Mouse (Mus musculus): ENCODE measurements around the gene Daam1.
A peak's percentile ranks its signal among the peaks of the same experiment; 100 is the strongest.

Daam1 gene

DNA sequence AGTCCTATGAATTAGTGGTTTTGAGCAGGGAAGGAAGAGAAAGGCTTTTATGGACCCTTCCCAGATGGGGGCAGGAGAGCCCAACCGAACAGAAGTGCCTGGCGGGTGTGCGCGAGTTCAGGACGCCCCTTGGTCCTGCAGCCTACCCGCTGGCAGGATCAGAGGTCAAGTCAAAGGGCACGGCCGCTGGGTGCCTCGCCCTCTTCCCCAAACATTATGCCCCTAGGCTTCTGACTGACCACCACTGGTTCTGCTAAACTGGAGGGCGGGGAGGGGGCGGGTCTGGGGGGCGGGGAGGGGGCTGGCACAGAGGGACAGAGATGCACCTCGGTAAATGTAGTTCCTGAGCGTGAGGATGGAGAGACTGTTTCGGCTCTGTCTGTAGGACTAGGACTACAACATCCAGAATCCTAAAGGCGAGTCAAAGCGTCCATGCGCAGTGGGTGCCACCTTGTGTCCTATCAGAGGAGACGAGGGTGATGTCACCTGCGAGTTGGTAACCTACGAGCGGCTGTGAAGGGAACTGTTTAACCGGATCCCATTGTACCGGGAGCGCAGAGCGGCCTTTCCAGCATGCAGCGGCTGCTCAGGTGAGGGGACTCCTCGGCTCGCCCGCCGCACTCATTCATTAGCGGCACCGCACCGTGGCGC is at the start of gene Daam1:
Gene Daam1 (plus strand): TSS at position 472 of the 651 bp plus-strand sequence.
- DNase-seq = peak; percentile 94

GRCm38 (mm10) chr12:71781220-71781619 is 49.7 kb upstream of the Daam1 start:
- no peak for DNase-seq

GRCm38 (mm10) chr12:71783970-71784369 is 46.9 kb upstream of the Daam1 start:
- DNase-seq = no peak

DNA sequence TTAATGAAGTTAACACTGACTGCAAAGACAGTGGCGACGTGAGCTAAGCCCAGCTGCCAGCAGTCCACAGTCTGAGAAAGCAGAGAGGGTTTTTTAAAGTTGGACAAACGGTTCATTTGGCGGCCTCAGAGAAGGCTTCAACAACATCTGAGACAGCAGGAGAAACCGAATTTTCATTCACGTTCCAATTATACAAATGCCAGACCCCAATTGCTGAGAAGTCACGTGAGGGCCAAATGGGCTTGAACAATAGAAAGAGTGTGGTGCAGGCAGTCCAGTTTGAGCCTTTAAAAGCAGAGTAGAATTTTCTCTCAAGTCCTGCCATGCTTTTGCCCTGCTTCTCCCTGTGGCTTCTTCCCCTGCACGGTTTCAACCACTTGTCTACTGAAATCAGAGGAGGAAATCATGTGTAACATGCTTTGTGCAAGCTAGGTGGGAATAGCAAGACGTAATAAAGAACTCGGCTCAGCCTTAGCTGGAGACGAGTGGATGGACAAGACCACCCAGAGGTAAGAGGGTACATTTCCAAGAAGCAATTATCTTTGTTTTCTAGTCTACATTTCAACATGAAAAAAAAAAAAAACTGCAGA is 46.1 kb upstream of the Daam1 start:
- DNase-seq = no peak

DNA sequence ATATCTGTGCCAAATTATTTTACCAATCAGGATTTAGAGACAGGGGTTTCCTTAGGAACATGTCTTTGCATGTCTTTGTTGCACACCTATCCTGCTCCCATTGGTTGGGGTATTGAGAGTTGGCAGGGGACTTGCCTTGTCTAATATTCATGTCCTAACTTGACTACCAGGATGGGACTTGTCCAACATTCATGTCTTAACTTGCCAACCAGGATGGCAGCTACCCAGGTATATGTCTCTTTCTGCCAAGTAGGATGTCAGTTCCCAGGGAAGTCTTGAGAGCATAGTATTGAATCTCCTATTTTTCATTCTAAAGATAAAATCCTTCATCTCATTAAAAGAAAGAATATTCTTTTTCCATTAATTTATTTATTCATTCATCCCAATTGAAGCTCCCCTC is 44.4 kb upstream of the Daam1 start:
- DNase-seq = no peak

DNA sequence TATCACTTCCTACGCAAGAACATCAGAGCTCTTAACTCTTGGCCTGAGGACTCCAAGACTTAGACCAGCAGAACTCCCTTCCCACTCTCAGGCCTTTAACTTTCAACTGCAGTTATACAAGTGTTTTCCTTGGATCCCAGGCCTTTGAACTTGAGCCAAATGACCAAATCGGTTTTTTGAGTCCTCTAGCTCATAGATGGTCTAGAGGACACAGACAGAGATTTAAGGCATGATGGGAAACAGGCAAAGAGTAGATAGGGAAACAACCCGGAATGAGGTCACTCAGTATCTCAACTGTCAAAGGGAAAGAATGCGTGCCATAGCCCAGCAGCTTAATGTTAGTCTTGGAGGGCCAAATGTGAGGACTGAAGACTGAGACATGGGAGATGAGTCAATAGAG is 42.1 kb upstream of the Daam1 start:
- no peak for DNase-seq

GRCm38 (mm10) chr12:71790581-71790980 is 40.3 kb upstream of the Daam1 start:
- no peak for DNase-seq

DNA sequence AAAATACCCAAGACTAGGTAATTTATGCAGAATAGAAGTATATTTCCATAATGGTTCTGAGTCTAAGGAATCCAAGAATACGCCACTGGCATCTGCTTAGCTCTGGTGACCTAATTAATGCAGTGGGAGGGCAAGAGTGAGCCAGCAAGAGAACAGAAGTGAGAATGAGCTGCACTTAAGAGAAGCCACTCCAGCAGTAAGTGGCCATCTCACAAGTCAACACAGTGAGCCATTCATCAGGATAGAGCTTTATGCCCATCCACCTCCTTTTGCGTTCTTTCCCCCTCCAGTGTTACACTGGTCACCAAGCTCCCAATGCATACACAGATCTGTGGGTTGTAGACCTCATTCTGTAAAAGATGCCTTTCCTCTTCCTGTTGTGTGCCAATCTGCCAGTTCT is 37.8 kb upstream of the Daam1 start:
- no peak for DNase-seq

- DNase-seq = no peak
Measured at GRCm38 (mm10) chr12:71795626-71796025, 35.3 kb upstream of the Daam1 start.

- peak; percentile 16 for DNase-seq
Measured at GRCm38 (mm10) chr12:71796517-71796916, 34.4 kb upstream of the Daam1 start.

- no peak for DNase-seq
Measured at GRCm38 (mm10) chr12:71807306-71807705, 23.6 kb upstream of the Daam1 start.

- no peak for DNase-seq
Measured at GRCm38 (mm10) chr12:71808631-71809030, 22.2 kb upstream of the Daam1 start.

DNA sequence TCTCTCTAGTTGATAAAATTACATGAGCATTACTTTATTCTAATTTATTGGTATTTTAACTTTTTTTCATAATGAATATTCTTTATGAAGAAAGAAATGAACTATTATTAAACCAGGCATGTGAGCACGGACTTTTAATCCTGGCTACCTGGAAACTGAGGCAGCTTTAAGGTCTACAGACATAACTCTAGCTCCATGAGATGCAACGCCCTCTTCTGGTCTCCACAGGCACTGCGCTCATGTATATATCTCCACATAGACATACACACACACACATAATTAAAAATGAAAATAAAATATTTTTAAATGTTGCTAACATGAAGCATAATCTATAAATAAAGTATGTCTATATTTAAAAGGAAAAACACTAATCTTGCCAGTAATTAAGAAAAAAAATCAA is 21.3 kb upstream of the Daam1 start:
- no peak for DNase-seq

- DNase-seq = no peak
Measured at GRCm38 (mm10) chr12:71812567-71812966, 18.3 kb upstream of the Daam1 start.

- no peak for DNase-seq
Measured at GRCm38 (mm10) chr12:71813251-71813650, 17.6 kb upstream of the Daam1 start.

GRCm38 (mm10) chr12:71813761-71814160 is 17.1 kb upstream of the Daam1 start:
- DNase-seq = no peak

DNA sequence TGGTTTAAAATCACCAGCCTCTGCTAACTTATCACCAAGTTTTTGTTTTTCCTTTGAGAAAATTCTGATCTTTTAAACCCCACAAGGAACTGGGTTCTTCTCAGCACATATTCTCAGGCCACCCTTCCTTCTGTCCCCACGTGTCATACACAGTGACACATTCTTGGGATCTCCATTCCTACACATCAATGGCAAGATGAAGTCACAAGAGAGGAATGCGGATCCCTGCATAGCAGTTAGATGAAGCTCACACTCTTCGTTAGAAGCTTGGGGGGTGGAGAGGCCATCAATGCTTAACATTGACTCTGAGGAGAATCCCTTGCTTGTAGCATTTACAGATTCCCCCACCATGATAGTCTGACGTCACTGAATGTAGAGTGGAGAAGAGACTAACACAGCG is 10.8 kb upstream of the Daam1 start:
- DNase-seq = no peak

- no peak for DNase-seq
Measured at GRCm38 (mm10) chr12:71821272-71821671, 9.6 kb upstream of the Daam1 start.

DNA sequence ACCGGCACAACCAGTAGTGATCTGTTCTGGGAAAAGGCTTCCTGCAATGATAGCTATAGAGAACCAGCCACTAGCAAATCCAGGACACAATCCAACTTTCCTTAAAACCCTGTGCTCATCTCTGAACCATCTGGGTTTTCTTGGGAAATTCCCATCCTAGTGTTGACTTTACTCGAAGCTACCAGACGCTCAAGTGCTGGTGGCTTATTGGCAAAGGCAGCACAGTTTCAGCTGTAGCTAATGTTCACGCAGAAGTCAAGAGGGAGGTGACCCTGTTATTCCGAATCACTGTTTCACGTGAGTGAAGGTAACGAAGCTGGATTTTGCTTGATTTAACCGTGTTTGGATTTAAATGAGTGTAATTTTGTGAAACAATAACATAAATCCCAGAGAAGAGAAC is 9.1 kb upstream of the Daam1 start:
- no peak for DNase-seq

DNA sequence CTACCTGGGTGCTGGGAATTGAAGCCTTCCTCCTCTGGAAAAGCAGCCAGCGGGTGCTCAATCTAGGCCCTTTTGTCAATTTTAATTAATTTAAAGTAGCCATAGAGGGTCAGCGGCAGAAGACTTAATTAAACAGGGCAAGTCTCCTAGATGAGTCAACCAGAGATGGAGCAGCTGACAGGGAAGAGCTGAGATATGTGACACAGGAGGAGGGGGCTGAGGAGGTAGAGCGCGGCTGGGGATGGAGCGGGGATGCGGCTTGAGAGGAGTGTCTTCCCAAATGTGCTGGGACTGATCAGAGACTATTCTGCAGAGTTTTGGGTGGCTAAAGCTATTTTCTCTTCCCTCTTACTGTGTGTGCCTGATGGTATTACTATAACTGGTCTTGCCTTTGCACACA is 6.0 kb upstream of the Daam1 start:
- no peak for DNase-seq

GRCm38 (mm10) chr12:71830139-71830538 is 739 bp upstream of the Daam1 start:
- DNase-seq = peak; percentile 60

DNA sequence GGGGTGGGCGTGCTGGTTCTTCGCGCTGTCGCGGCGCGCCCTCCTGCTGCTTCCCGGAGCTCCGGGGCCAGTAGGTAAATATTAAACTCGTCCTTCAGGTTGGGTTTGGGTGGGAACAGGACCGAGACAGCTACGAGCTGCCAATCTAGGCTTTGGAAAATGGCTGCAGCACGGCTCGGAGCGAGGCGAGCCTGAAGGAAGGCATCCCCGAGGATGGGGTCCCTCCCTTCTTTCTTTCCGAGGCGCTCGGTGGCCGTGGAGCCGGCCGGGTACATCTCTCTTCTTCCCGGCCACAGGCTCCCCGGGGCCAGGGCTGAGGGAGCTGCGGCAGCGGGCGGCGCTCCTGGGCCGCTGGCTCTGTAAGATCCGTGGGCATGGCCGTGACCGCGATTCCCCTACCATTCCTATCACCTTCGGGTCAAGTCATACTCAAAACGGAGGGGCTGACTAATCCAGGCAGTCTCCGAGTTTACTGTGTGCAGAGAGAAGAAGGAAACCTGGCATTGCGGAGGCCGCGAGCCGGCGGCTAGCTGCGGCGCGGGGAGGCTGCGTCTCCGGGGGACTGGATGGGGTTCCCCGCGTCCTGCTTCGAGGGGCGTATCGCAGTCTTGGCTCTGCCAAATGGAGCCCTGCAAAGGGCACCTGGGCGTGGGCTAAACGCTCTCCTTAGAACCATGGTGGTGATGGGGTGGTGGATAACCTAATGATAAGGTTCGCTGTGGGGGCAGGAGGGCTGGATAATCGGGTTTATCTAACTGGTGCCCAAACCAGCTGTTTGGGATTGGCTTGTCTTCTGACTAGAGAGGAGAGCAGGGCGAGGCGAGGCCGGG is 595 bp downstream of the Daam1 start:
- peak; percentile 84 for DNase-seq

- peak; percentile 89 for DNase-seq
Measured at GRCm38 (mm10) chr12:71832225-71832624, 1.3 kb downstream of the Daam1 start.

GRCm38 (mm10) chr12:71834041-71834440 is 3.2 kb downstream of the Daam1 start:
- DNase-seq = no peak
